Comparison of ENCODE assay signal across 21 mouse cellular contexts in genomic region chr4:141791486-141791885, GRCm38 (mm10). TPM values are rescaled to one million over a fixed set of nuclear protein-coding genes. Genes with fewer than 3 reads are reported as not detected.
DNase-seq lines count a peak whose midpoint lies in the region; ATAC-seq and TF ChIP-seq lines count a peak whose summit lies in the region.
"Had no signal": no experiment of that assay in that cellular context is flagged by ENCODE, and none has a peak within 500 bp of the region (broad histone marks: within the 10 kb centered on the region; RNA-seq: fewer than 3 reads in every experiment).

No protein-coding gene starts in this region.

- H3K27me3 ChIP-seq in E14TG2a.4 (ENCODE audit: insufficient read depth, low read length), result no peaks in the 10 kb centered on the region
- no peaks in the 10 kb centered on the region for H3K27me3 ChIP-seq in liver, embryonic 13.5 days
- no peaks in the 10 kb centered on the region for H3K27me3 ChIP-seq in thymus, adult 2 months (ENCODE audit: control insufficient read depth, insufficient read depth, low read length)
- H3K27me3 ChIP-seq in forebrain, embryonic 10.5 days (ENCODE audit: poor library complexity, severe bottlenecking), result no peaks in the 10 kb centered on the region
- H3K27me3 ChIP-seq: neural tube, embryonic 12.5 days had no signal

- TF ChIP-seq POLR2A in thymus, adult 2 months (IDR thresholded peaks at IDR 0.05; ENCODE audit: control insufficient read depth, extremely low read depth, insufficient read depth, low read length, poor library complexity), result no peak

- intact Hi-C loops in gastrocnemius, adult 2 months (cut with DNase I), result loop anchor here (5.0 kb wide), 1 partner anchor 69 kb away; the partner anchor contains the start of gene Ddi2

- H3K36me3 ChIP-seq in E14TG2a.4 (ENCODE audit: insufficient read depth, low read length), result peaks cover 18% of the 10 kb centered on the region
- peaks cover 25% of the 10 kb centered on the region for H3K36me3 ChIP-seq in liver, embryonic 13.5 days
- H3K36me3 ChIP-seq in thymus, adult 2 months (ENCODE audit: control insufficient read depth, insufficient read depth, low read length), result no peaks in the 10 kb centered on the region
- H3K36me3 ChIP-seq in forebrain, embryonic 10.5 days (replicated peaks), result peaks cover 20% of the 10 kb centered on the region

- 79% methylated on average over 7 of the region's 7 CpGs for WGBS in liver, embryonic 13.5 days (ENCODE audit: insufficient replicate concordance)
- 92% methylated on average over 7 of the region's 7 CpGs for WGBS in thymus, adult 2 months
- 87% methylated on average over 7 of the region's 7 CpGs for WGBS in forebrain, embryonic 10.5 days

- no peak for TF ChIP-seq CTCF in gastrocnemius, adult 2 months (IDR thresholded peaks at IDR 0.05)
- TF ChIP-seq CTCF in layer of hippocampus, adult 2 months (conservative IDR thresholded peaks at IDR 0.05), result no peak
- TF ChIP-seq CTCF in E14TG2a.4 (conservative IDR thresholded peaks at IDR 0.05; ENCODE audit: low read length), result no peak
- no peak for TF ChIP-seq CTCF in thymus, adult 2 months (IDR thresholded peaks at IDR 0.05; ENCODE audit: borderline replicate concordance, control insufficient read depth, extremely low read depth, insufficient read depth, low read length, poor library complexity)

- H3K4me3 ChIP-seq in gastrocnemius, adult 2 months, result no peak overlapping the region
- H3K4me3 ChIP-seq in layer of hippocampus, adult 2 months, result no peak overlapping the region
- peak overlapping the region; percentile 99; the same call in 1 of the 2 replicates for H3K4me3 ChIP-seq in E14TG2a.4 (replicated peaks; ENCODE audit: low read length)
- peak overlapping the region; percentile 98 for H3K4me3 ChIP-seq in liver, embryonic 13.5 days (replicated peaks)
- no peak overlapping the region for H3K4me3 ChIP-seq in thymus, adult 2 months (ENCODE audit: control insufficient read depth, insufficient read depth, low read length)
- no peak overlapping the region; the same call in 1 of the 2 replicates for H3K4me3 ChIP-seq in forebrain, embryonic 10.5 days

- DNase-seq in gastrocnemius, adult 2 months, result no peak
- no peak for DNase-seq in gastrocnemius, postnatal 25 days
- DNase-seq in layer of hippocampus, adult 2 months (ENCODE audit: low spot score in 2 of 2), result no peak
- no peak for DNase-seq in layer of hippocampus, postnatal 36 days
- DNase-seq in liver, embryonic 13.5 days, result no peak
- no peak for DNase-seq in thymus, adult 2 months
- DNase-seq in forebrain, embryonic 10.5 days (ENCODE audit: extremely low spot score, low spot score), result no peak
- DNase-seq: adrenal gland, adult 8-10 months had no signal

- H3K9me3 ChIP-seq in E14TG2a.4 (ENCODE audit: low read length), result no peaks in the 10 kb centered on the region
- no peaks in the 10 kb centered on the region for H3K9me3 ChIP-seq in liver, embryonic 13.5 days (replicated peaks)
- H3K9me3 ChIP-seq in forebrain, embryonic 10.5 days, result no peaks in the 10 kb centered on the region
- H3K9me3 ChIP-seq: G1E; neural tube, embryonic 12.5 days had no signal

- H3K4me2 ChIP-seq in liver, embryonic 13.5 days, result peak overlapping the region; percentile 93

- peak overlapping the region; percentile 94; the same call in 1 of the 2 replicates for H3K27ac ChIP-seq in gastrocnemius, adult 2 months
- H3K27ac ChIP-seq in layer of hippocampus, adult 2 months, result peak overlapping the region; percentile 96
- H3K27ac ChIP-seq in liver, embryonic 13.5 days, result peak overlapping the region; percentile 98
- H3K27ac ChIP-seq in thymus, adult 2 months (ENCODE audit: control insufficient read depth, insufficient read depth, low read length), result no peak overlapping the region
- H3K27ac ChIP-seq in forebrain, embryonic 10.5 days, result no peak overlapping the region
- H3K27ac ChIP-seq: kidney, postnatal 0 days; neural tube, embryonic 12.5 days had no signal

- no peak for ATAC-seq in liver, embryonic 13.5 days (ENCODE audit: low read depth)

- H3K9ac ChIP-seq in liver, embryonic 13.5 days, result no peak overlapping the region
- H3K9ac ChIP-seq: neural tube, embryonic 12.5 days had no signal

- H3K4me1 ChIP-seq in E14TG2a.4 (replicated peaks; ENCODE audit: low read depth, low read length), result peaks cover 47% of the 10 kb centered on the region
- H3K4me1 ChIP-seq in liver, embryonic 13.5 days (replicated peaks), result peaks cover 59% of the 10 kb centered on the region
- H3K4me1 ChIP-seq in thymus, adult 2 months (replicated peaks; ENCODE audit: control insufficient read depth, insufficient read depth, low read length), result peaks cover 11% of the 10 kb centered on the region
- H3K4me1 ChIP-seq in forebrain, embryonic 10.5 days, result peaks cover 49% of the 10 kb centered on the region

RNA-seq across cellular contexts. Expression of gene Dnajc16, which starts 0.8 kb away (rescaled TPM):
- total RNA-seq in gastrocnemius, adult 2 months (2021), result 10 to 100 TPM; 12.6 to 12.9 TPM
- 10 to 100 TPM; 10.1 to 12.0 TPM for total RNA-seq in gastrocnemius, postnatal 25 days (2021)
- 10 to 100 TPM; 45.3 to 45.4 TPM for total RNA-seq in layer of hippocampus, adult 2 months (2021)
- total RNA-seq in layer of hippocampus, postnatal 36 days (2021), result 10 to 100 TPM; 43.3 to 45.0 TPM
- polyA plus RNA-seq in liver, embryonic 13.5 days (2015; fragmentation: Nextera tagmentation; extraction: Ambion mirVana), result 2.1 and 2.2 TPM in 2 replicates
- 11.8 and 11.9 TPM in 2 replicates for polyA plus RNA-seq in thymus, adult 2 months (2012; rRNA removed)
- polyA plus RNA-seq in forebrain, embryonic 10.5 days (2016; fragmentation: Nextera tagmentation; extraction: Ambion mirVana), result 4.8 TPM in 2 replicates

RNA-seq across cellular contexts. Expression of gene Casp9, which starts 1.9 kb away (rescaled TPM):
- 1 to 10 TPM; 2.2 to 2.5 TPM for total RNA-seq in gastrocnemius, adult 2 months (2021)
- 1 to 10 TPM; 2.0 TPM for total RNA-seq in gastrocnemius, postnatal 25 days (2021)
- total RNA-seq in layer of hippocampus, adult 2 months (2021), result 10 to 100 TPM; 25.2 to 25.6 TPM
- total RNA-seq in layer of hippocampus, postnatal 36 days (2021), result 10 to 100 TPM; 19.9 to 21.1 TPM
- 9.1 and 11.0 TPM in 2 replicates for polyA plus RNA-seq in liver, embryonic 13.5 days (2015; fragmentation: Nextera tagmentation; extraction: Ambion mirVana)
- 16.0 and 16.9 TPM in 2 replicates for polyA plus RNA-seq in thymus, adult 2 months (2012; rRNA removed)
- 23.4 and 24.8 TPM in 2 replicates for polyA plus RNA-seq in forebrain, embryonic 10.5 days (2016; fragmentation: Nextera tagmentation; extraction: Ambion mirVana)

RNA-seq across cellular contexts. Expression of gene Cela2a, which starts 34.5 kb away (rescaled TPM):
- total RNA-seq in gastrocnemius, adult 2 months (2021), result not detected
- not detected for total RNA-seq in gastrocnemius, postnatal 25 days (2021)
- total RNA-seq in layer of hippocampus, adult 2 months (2021), result not detected
- not detected for total RNA-seq in layer of hippocampus, postnatal 36 days (2021)
- 0.18 and 0.36 TPM in 2 replicates for polyA plus RNA-seq in liver, embryonic 13.5 days (2015; fragmentation: Nextera tagmentation; extraction: Ambion mirVana)
- polyA plus RNA-seq in thymus, adult 2 months (2012; rRNA removed), result 0.46 and 2.1 TPM in 2 replicates
- polyA plus RNA-seq in forebrain, embryonic 10.5 days (2016; fragmentation: Nextera tagmentation; extraction: Ambion mirVana), result not detected in 2 replicates
- total RNA-seq: adrenal gland, adult 8-10 months; G1E; gastrocnemius, postnatal 4 days; layer of hippocampus, adult 8-10 months; left cerebral cortex, adult 8-10 months had no signal
- polyA plus RNA-seq: C2C12; G1E; neural tube, embryonic 12.5 days had no signal

RNA-seq across cellular contexts. Expression of gene Agmat, which starts 45.0 kb away (rescaled TPM):
- total RNA-seq in gastrocnemius, adult 2 months (2021), result not detected
- under 1 TPM in 1 of 2 experiments, not detected in 1; 0.20 TPM for total RNA-seq in gastrocnemius, postnatal 25 days (2021)
- total RNA-seq in layer of hippocampus, adult 2 months (2021), result not detected
- under 1 TPM in 1 of 2 experiments, not detected in 1; 0.32 TPM for total RNA-seq in layer of hippocampus, postnatal 36 days (2021)
- 18.4 and 18.5 TPM in 2 replicates for polyA plus RNA-seq in liver, embryonic 13.5 days (2015; fragmentation: Nextera tagmentation; extraction: Ambion mirVana)
- polyA plus RNA-seq in thymus, adult 2 months (2012; rRNA removed), result 0.18 and 0.92 TPM in 2 replicates
- polyA plus RNA-seq in forebrain, embryonic 10.5 days (2016; fragmentation: Nextera tagmentation; extraction: Ambion mirVana), result not detected in 2 replicates
- total RNA-seq: layer of hippocampus, adult 8-10 months had no signal
- polyA plus RNA-seq: C2C12; G1E; midbrain, embryonic 16.5 days; neural tube, embryonic 12.5 days had no signal

RNA-seq across cellular contexts. Expression of gene Ctrc, which starts 54.7 kb away (rescaled TPM):
- not detected for total RNA-seq in gastrocnemius, adult 2 months (2021)
- total RNA-seq in gastrocnemius, postnatal 25 days (2021), result not detected
- total RNA-seq in layer of hippocampus, adult 2 months (2021), result not detected
- total RNA-seq in layer of hippocampus, postnatal 36 days (2021), result not detected
- polyA plus RNA-seq in liver, embryonic 13.5 days (2015; fragmentation: Nextera tagmentation; extraction: Ambion mirVana), result not detected in 2 replicates
- 0.35 and 0.43 TPM in 2 replicates for polyA plus RNA-seq in thymus, adult 2 months (2012; rRNA removed)
- polyA plus RNA-seq in forebrain, embryonic 10.5 days (2016; fragmentation: Nextera tagmentation; extraction: Ambion mirVana), result not detected in 2 replicates
- total RNA-seq: adrenal gland, adult 8-10 months; G1E; gastrocnemius, postnatal 4 days; layer of hippocampus, adult 8-10 months; left cerebral cortex, adult 8-10 months had no signal
- polyA plus RNA-seq: brain, embryonic 14.5 days; C2C12; cerebellum, adult 2 months; G1E; heart, embryonic 16.5 days; kidney, postnatal 0 days; limb, embryonic 14.5 days; midbrain, embryonic 16.5 days; neural tube, embryonic 12.5 days had no signal

Comparison
In these comparisons a context has a peak if more than half of its experiments do, and no peak if none do; other contexts are left out.
1. H3K27ac ChIP-seq: peak in gastrocnemius, adult 2 months (single experiment), layer of hippocampus, adult 2 months (single experiment) and liver, embryonic 13.5 days (single experiment); none in thymus, adult 2 months (single experiment) and forebrain, embryonic 10.5 days (single experiment).
2. H3K4me3 ChIP-seq: peak in E14TG2a.4 (single experiment) and liver, embryonic 13.5 days (single experiment); none in gastrocnemius, adult 2 months (single experiment), layer of hippocampus, adult 2 months (single experiment), thymus, adult 2 months (single experiment) and forebrain, embryonic 10.5 days (single experiment).
3. RNA of gene Casp9, which starts 1.9 kb away (total RNA-seq): 25.2 to 25.6 TPM in layer of hippocampus, adult 2 months and 19.9 to 21.1 TPM in layer of hippocampus, postnatal 36 days; 2.2 to 2.5 TPM in gastrocnemius, adult 2 months and 2.0 TPM in gastrocnemius, postnatal 25 days; every median in the first group is over 4 times any median in the second.